Mouse (Mus musculus): ENCODE data around the gene Ifngr2. TPM values are rescaled to one million over a fixed set of nuclear protein-coding genes. Genes with fewer than 3 reads are reported as not detected.

Gene Ifngr2
- total and polyA plus RNA-seq, 2 experiments from 2014 or later: 75.1 to 141 TPM

- no peak for TF ChIP-seq CTCF (IDR thresholded peaks at IDR 0.05)
- H3K36me3 ChIP-seq (ENCODE audit: insufficient read depth, low read length): peaks cover 26% of the 10 kb centered on the region; the same call in 1 of the 2 replicates
- 89% methylated on average over 4 of the region's 4 CpGs for WGBS
These were observed 17.9 kb downstream of the Ifngr2 start for GRCm38 (mm10) chr16:91564580-91565291.

GRCm38 (mm10) chr16:91565292-91565951, 18.6 kb downstream of the Ifngr2 start:
- Histone ChIP-seq H3K36me3 (ENCODE audit: insufficient read depth, low read length) (peaks cover 25% of the 10 kb centered on the region; the same call in 1 of the 2 replicates), H3K9me3 (ENCODE audit: low read length) (no peaks in the 10 kb centered on the region), H3K4me2 (ENCODE audit: low read depth, low read length, poor library complexity, severe bottlenecking) (no peak overlapping the region), H3K4me3 (ENCODE audit: low read depth, low read length) (no peak overlapping the region), H3K9ac (replicated peaks; ENCODE audit: low read length, poor library complexity, severe bottlenecking) (no peak overlapping the region), H3K27ac (ENCODE audit: low read depth, low read length) (no peak overlapping the region), H3K27me3 (ENCODE audit: insufficient read depth, low read length) (no peaks in the 10 kb centered on the region), H3K4me1 (ENCODE audit: insufficient read depth, low read length) (no peaks in the 10 kb centered on the region)
- DNase-seq (ENCODE audit: low spot score) (no peak), ATAC-seq (ENCODE audit: low FRiP score) (no peak)
- TF ChIP-seq CTCF (IDR thresholded peaks at IDR 0.05): no peak
- WGBS: 76% methylated on average over 9 of the region's 9 CpGs

More at GRCm38 (mm10) chr16:91564580-91565291, 17.9 kb downstream of the Ifngr2 start:
- Histone ChIP-seq H3K4me2 (ENCODE audit: low read depth, low read length, poor library complexity, severe bottlenecking) (no peak overlapping the region), H3K9ac (replicated peaks; ENCODE audit: low read length, poor library complexity, severe bottlenecking) (no peak overlapping the region), H3K27ac (ENCODE audit: low read depth, low read length) (no peak overlapping the region), H3K9me3 (ENCODE audit: low read length) (no peaks in the 10 kb centered on the region), H3K4me3 (ENCODE audit: low read depth, low read length) (no peak overlapping the region), H3K4me1 (ENCODE audit: insufficient read depth, low read length) (no peaks in the 10 kb centered on the region), H3K27me3 (ENCODE audit: insufficient read depth, low read length) (no peaks in the 10 kb centered on the region)
- DNase-seq (ENCODE audit: low spot score) (no peak), ATAC-seq (ENCODE audit: low FRiP score) (no peak)

- Histone ChIP-seq H3K4me1 (ENCODE audit: insufficient read depth, low read length) (no peaks in the 10 kb centered on the region), H3K4me2 (ENCODE audit: low read depth, low read length, poor library complexity, severe bottlenecking) (no peak overlapping the region), H3K9me3 (ENCODE audit: low read length) (no peaks in the 10 kb centered on the region), H3K27me3 (ENCODE audit: insufficient read depth, low read length) (no peaks in the 10 kb centered on the region), H3K9ac (replicated peaks; ENCODE audit: low read length, poor library complexity, severe bottlenecking) (no peak overlapping the region), H3K4me3 (ENCODE audit: low read depth, low read length) (no peak overlapping the region), H3K27ac (ENCODE audit: low read depth, low read length) (no peak overlapping the region), H3K36me3 (ENCODE audit: insufficient read depth, low read length) (peaks cover 25% of the 10 kb centered on the region; the same call in 1 of the 2 replicates)
- WGBS: 95% methylated on average over 7 of the region's 7 CpGs
- ATAC-seq (ENCODE audit: low FRiP score) (no peak), DNase-seq (ENCODE audit: low spot score) (no peak)
- no peak for TF ChIP-seq CTCF (IDR thresholded peaks at IDR 0.05)
These were observed 19.1 kb downstream of the Ifngr2 start for GRCm38 (mm10) chr16:91566002-91566401.

DNA sequence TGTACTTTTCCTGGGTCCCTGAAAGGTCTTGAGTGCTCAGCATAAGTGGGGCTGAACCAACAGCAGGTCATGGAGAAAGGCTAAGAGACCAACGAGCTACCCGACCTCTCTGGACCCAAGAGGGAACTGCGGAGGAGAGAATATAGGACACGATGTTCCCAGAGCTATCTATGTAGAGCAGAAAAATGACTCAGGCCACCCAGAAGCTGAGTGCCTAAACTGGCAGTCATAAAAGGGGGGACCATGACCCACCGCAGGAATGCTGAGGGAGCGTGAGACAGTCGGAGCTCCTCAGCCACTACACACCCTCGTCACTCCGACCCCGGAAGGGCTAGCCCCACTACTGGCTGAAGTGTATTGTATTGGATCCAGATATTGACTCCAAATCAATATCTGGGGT, 22.1 kb downstream of the Ifngr2 start:
- WGBS: 88% methylated on average over 10 of the region's 10 CpGs
- TF ChIP-seq CTCF (IDR thresholded peaks at IDR 0.05): no peak
- no peak for ATAC-seq (ENCODE audit: low FRiP score)

DNA sequence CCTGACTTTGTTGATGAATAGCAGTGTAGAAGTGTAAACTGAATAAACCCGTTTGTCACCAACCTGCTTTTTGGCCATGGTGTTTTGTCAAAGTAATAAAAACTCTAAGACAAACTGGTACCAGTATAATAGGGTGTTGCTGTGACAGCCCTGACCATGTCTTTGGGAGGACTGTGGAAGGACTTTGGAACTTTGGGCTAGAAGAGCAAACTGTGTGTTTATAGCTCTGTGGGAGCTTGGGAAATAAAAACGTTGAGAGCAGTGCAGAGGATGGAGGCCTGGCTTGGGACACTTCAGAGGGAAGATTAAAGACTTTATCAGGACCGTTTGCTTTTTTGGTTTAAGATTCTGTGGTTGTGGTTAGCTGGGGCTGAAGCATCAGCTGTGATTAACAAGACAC, 24.2 kb downstream of the Ifngr2 start:
- TF ChIP-seq CTCF (IDR thresholded peaks at IDR 0.05): no peak
- ATAC-seq (ENCODE audit: low FRiP score) (no peak), DNase-seq (ENCODE audit: low spot score) (no peak)
- Histone ChIP-seq H3K4me1 (ENCODE audit: insufficient read depth, low read length) (no peaks in the 10 kb centered on the region), H3K9me3 (ENCODE audit: low read length) (no peaks in the 10 kb centered on the region), H3K4me3 (ENCODE audit: low read depth, low read length) (no peak overlapping the region), H3K27me3 (ENCODE audit: insufficient read depth, low read length) (no peaks in the 10 kb centered on the region), H3K27ac (ENCODE audit: low read depth, low read length) (no peak overlapping the region), H3K36me3 (ENCODE audit: insufficient read depth, low read length) (peaks cover 8% of the 10 kb centered on the region; the same call in 1 of the 2 replicates), H3K9ac (replicated peaks; ENCODE audit: low read length, poor library complexity, severe bottlenecking) (no peak overlapping the region), H3K4me2 (ENCODE audit: low read depth, low read length, poor library complexity, severe bottlenecking) (no peak overlapping the region)
- WGBS: 64% methylated on average over 3 of the region's 3 CpGs

More for the DNA sequence above, 22.1 kb downstream of the Ifngr2 start:
- Histone ChIP-seq H3K9ac (replicated peaks; ENCODE audit: low read length, poor library complexity, severe bottlenecking) (no peak overlapping the region), H3K4me1 (ENCODE audit: insufficient read depth, low read length) (no peaks in the 10 kb centered on the region), H3K36me3 (ENCODE audit: insufficient read depth, low read length) (0 out of 2 replicates have a peak, but pooled peaks cover 5% of the 10 kb centered on the region), H3K27ac (ENCODE audit: low read depth, low read length) (no peak overlapping the region), H3K27me3 (ENCODE audit: insufficient read depth, low read length) (no peaks in the 10 kb centered on the region), H3K4me3 (ENCODE audit: low read depth, low read length) (no peak overlapping the region), H3K4me2 (ENCODE audit: low read depth, low read length, poor library complexity, severe bottlenecking) (no peak overlapping the region), H3K9me3 (ENCODE audit: low read length) (no peaks in the 10 kb centered on the region)
- no peak for DNase-seq (ENCODE audit: low spot score)

DNA sequence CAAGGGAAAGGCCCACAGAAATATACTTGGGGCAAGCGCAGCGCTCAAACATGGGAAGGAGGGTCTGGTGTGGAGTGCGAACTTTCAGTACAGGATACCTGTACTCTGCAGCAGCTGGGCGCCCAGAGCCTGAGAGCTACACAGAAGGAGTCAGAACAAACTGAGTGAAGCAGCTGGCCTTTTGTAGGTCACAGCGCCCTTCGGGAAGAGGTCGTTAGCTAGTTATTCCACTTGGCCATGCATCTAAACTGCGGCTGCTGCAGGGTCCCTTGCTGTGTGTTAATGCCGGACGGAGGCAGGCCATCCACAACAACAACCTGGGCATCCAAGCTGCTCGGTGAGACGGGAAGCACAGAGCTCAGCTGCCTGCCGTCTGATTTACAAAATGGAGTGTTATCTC, 28.3 kb downstream of the Ifngr2 start:
- no peak overlapping the region for H3K4me2 ChIP-seq (ENCODE audit: low read depth, low read length, poor library complexity, severe bottlenecking)
- H3K27me3 ChIP-seq (ENCODE audit: insufficient read depth, low read length): no peaks in the 10 kb centered on the region
- DNase-seq (ENCODE audit: low spot score) (no peak), ATAC-seq (ENCODE audit: low FRiP score) (no peak)
- TF ChIP-seq CTCF (IDR thresholded peaks at IDR 0.05): no peak
- no peaks in the 10 kb centered on the region for H3K4me1 ChIP-seq (ENCODE audit: insufficient read depth, low read length)
- 75% methylated on average over 13 of the region's 13 CpGs for WGBS
- no peak overlapping the region for H3K9ac ChIP-seq (replicated peaks; ENCODE audit: low read length, poor library complexity, severe bottlenecking)
- H3K9me3 ChIP-seq (ENCODE audit: low read length): no peaks in the 10 kb centered on the region
- no peak overlapping the region for H3K4me3 ChIP-seq (ENCODE audit: low read depth, low read length)
- peaks cover 24% of the 10 kb centered on the region for H3K36me3 ChIP-seq (ENCODE audit: insufficient read depth, low read length)
- H3K27ac ChIP-seq (ENCODE audit: low read depth, low read length): no peak overlapping the region

Measured in midbrain, postnatal 0 days (tissue).